Mouse (Mus musculus): ENCODE measurements around the gene Tmub2.

Tmub2 gene

DNA sequence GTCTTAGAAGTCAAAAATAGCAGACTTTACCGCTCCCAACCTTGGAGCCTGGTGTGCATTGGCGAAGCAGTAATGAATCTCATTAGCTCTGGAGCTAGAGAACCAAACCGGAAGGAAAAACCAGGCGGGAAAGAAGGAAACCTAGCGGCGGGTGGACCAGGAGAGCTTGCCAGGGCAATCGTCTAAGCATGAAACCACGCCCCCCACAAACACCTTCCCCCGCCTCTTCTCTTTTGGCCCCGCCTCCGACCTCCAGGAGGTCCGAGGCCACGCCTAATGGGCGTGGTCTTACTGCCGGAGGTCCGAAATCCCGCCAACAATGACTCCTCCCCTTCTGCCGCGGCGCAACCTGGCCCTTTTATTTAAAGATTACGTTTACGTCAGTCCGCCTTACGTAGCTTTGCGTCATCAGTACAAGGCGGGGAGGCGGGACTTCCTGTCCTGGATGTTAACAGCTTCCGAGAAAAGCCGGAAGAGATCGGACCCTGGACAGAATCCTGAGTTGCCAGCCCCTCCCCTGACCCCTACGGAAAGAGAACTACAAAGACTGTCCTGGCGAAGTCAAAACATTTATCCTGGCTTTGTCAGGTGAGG is at the start of gene Tmub2:
Gene Tmub2 (plus strand): TSS at position 431 of the 594 bp plus-strand sequence.
- in situ Hi-C loops (cut with MboI; ENCODE audit: low pct_unique_long_range_greater_than_20kb in 1 of 2, low sequenced_read_pairs in 2 of 2, unreplicated experiment in 1 of 2), result no loop called here

DNA sequence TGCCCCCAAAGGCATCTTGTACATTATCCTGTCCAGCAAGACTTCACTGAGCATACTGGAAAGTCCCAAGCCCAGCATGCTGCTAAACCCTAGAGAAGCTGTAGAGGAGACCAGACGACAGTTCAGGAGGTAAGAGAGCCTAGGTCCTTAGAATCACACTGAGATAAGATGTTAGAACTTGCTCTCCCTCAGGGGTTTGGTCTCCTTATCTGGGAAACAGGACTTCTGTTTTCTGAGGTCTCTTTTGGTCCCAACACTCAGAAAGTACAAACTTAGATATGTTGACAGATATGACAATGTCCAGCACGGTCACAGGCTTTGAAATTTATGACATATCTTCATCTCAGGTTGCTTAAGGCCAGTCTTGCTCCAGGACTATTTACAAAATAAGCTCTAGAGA is 48.7 kb upstream of the Tmub2 start:
- in situ Hi-C loops (cut with MboI; ENCODE audit: low pct_unique_long_range_greater_than_20kb in 1 of 2, low sequenced_read_pairs in 2 of 2, unreplicated experiment in 1 of 2), result no loop called here

DNA sequence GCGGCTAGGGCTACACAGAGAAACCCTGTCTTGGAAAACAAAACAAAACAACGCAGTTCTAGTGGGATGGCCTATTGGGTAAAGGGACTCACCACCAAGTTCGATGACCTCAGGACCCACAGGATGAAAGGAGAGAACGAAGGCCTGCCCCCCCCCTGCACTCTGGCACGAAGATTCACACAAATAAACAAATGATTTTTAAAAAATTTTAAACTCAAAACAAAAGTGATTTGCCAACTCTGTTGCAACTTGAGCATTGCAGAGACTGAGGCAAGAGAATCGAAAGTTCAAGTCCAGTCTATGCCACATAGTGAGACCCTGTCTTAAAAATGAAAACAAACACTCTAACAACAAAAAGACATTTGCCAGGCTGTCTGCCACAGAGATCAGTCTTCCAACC is 44.1 kb upstream of the Tmub2 start:
- in situ Hi-C loops (cut with MboI; ENCODE audit: low pct_unique_long_range_greater_than_20kb in 1 of 2, low sequenced_read_pairs in 2 of 2, unreplicated experiment in 1 of 2), result no loop called here

DNA sequence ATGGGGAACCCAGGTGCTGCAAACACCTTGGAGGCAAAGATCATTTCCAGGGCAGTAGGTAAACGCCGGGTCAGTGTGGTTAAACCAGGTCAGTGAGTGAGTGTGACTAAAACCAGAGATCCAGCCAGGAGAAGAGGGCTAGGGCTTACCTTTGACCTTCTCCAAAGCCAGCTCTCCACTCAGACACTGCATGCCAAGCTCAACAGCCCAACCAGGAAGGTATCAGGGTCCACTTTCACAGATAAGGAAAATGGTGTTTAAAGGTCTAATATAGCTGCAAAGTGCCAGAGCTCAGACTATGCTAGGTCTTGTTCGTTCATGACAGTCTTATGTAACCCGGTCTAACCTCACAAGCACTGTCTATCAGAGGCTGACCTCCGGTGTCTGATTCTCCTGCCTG is 43.5 kb upstream of the Tmub2 start:
- in situ Hi-C loops (cut with MboI; ENCODE audit: low pct_unique_long_range_greater_than_20kb in 1 of 2, low sequenced_read_pairs in 2 of 2, unreplicated experiment in 1 of 2), result no loop called here

DNA sequence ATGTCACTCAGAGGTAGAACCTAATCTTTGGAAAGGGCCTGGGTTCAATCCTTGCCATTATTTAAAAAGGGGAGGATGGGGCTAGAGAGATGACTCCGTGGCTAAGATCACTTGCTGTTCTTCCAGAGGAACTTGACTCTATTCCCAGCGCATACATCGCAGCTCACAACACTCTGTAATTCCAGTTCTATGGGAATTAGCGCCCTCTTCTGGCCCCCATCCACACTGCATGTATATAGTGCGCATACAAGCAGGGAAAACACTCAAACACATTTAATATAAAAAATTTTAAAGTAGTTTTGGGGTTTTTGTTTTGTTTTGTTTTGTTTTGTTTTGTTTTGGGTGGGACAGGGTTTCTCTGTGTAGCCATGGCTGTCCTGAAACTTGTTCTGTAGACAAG is 42.9 kb upstream of the Tmub2 start:
- in situ Hi-C loops (cut with MboI; ENCODE audit: low pct_unique_long_range_greater_than_20kb in 1 of 2, low sequenced_read_pairs in 2 of 2, unreplicated experiment in 1 of 2), result no loop called here

DNA sequence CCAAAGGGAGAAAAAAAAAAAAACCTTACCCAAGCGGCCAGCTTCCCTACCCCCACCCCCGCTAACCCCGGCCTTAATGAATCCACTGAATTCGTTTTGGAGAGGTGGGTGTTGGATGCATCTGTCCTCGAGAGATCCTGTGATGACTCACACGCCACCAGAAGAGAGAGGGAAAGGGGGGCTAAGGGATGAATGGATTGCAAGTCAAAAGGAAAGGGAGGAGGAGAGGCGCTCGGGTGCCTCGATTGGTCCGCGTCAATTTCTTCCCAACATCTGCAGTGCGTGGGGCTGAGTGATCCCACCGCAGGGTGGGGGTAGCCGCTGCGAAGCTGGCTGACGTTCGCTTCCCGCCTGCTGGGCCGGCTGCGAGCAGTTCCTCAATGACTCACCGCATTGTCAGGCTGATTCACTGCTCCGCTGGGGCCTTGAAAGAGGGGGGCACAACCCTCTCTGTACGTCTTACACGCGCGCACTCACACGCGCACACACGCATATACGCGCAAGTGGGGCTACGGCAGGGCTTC is 39.7 kb upstream of the Tmub2 start:
- in situ Hi-C loops (cut with MboI; ENCODE audit: low pct_unique_long_range_greater_than_20kb in 1 of 2, low sequenced_read_pairs in 2 of 2, unreplicated experiment in 1 of 2), result no loop called here

DNA sequence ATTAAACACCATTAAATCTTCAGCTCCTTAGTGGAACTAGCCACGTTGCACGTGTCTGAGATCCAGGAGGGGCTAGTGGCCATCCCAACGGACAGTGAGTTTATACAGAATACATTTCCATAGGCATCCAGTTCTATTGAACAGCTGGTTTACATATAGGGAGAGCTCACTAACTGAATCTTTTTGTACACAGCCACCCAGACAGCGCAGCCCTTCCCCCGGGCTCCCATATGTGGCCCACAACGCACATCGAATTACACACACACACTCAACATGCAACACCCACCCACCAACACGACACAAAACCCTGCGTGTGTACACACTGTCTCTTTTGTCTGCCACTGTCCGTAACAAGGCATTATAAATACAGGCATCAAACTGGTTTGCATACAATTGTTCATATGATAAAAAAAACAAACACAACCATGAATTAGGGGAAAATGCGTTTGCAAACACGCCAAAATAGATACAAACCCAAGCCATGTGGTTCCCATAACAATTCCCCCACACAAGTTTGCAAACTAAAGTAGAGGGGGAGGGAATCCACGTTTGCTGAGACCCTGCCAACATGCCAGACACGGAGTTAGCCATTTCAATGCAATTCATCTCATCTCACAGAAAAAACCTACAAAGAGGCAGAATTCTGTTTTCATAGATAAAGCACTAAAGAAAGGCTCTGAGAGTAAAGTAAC is 39.0 kb upstream of the Tmub2 start:
- in situ Hi-C loops (cut with MboI; ENCODE audit: low pct_unique_long_range_greater_than_20kb in 1 of 2, low sequenced_read_pairs in 2 of 2, unreplicated experiment in 1 of 2), result no loop called here

DNA sequence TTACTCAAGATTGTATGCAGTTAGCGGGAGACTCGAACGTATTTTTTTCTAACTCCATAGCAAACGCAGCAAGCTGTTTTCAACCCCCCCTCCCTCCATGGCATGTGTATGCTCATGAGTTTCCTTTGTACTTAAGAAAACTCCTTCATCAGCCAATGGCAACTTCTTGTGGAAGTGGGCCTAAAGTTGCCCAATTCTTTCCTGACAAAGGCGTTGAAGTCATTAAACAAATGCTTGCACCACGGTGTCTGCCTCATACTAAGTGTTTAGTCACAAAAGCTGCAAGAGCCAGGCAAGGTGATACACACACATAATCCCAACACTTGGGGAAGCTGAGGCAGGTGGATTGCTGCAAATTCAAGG is 38.5 kb upstream of the Tmub2 start:
- in situ Hi-C loops (cut with MboI; ENCODE audit: low pct_unique_long_range_greater_than_20kb in 1 of 2, low sequenced_read_pairs in 2 of 2, unreplicated experiment in 1 of 2), result no loop called here

DNA sequence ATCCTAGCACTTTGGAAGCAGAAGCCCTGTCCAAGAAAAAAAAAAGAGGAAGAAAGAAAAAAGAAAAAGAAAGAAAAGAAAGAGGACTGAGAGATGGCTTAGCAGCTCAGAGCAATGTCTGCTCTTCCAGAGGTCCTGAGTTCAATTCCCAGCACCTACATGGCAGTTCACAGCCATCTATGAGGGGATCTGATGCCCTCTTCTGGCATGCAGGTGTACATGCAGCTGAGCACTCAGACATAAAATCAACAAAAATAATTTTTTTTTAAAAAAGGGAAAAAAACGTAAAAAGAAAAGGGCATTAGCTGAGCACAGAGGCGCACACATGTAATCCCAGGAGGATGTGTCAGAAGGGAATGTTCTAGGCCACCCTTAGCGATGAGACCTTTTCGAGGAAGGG is 37.9 kb upstream of the Tmub2 start:
- in situ Hi-C loops (cut with MboI; ENCODE audit: low pct_unique_long_range_greater_than_20kb in 1 of 2, low sequenced_read_pairs in 2 of 2, unreplicated experiment in 1 of 2), result no loop called here

DNA sequence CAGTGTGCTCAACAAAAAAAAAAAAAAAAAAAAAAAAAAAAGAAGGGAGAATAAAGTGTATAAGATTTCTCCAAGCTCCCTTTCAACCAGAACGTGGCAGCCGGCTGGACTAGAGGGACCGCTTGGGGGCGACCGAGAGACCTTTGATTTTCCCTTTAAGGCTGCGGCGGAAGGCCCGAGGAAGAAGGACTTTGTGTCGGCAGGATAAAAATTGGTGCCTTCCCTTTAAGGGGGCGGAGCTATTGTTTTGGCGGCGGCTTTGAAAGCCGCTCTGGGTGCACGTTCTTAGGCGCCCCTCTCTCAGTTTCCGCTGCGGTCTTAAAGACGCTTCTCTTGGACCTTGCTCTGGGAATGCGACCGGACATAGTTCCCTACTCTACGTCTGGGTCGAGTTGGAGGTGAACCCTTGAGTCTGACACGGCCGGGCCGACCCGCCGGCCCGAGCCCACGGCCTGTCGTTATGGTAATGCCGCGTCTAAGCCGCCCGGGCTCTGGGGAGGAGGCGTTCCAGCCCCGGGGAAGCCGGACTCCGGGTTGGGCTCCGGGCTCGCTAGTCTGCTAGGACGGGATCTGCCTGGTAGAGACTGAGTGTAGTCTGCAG is 36.0 kb upstream of the Tmub2 start, which contains the start of gene BC030867:
Gene BC030867 (plus strand): TSS at position 253 of the 601 bp plus-strand sequence.
- in situ Hi-C loops (cut with MboI; ENCODE audit: low pct_unique_long_range_greater_than_20kb in 1 of 2, low sequenced_read_pairs in 2 of 2, unreplicated experiment in 1 of 2), result no loop called here

DNA sequence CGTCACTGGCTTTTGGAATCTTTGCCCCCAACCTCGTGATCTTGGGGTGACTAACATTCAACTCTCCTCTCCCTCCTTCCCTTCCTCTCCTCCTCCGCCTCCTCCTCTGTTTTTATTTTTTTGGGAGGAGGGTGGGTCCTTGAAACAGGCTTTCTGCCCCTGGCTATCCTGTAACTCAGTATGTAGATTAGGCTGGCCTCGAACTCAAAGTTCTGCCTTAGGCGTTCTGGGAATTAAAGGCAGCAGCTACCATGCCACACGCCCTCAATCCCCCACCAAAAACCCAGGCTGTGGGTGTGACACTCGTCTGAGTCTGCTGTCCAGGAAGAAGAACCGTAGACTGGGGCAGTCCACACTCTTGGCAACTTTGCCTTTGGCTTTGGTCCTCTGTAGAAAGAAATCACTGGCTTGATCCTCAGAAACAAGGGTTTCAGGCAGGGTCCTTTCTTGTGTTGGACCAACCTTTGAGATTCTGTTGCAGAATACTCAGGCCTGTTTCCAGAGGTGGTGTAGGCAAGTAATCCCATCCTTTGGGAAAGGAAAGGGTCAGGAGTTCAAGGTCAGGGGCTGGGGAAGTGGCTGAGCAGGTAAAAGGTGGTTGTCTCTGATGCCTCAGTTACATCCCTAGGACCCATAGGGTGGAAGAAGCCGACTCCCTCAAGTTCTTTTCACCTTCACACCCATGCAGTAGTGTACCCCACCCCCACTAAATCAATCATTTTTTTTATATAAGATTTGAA is 35.2 kb upstream of the Tmub2 start:
- in situ Hi-C loops (cut with MboI; ENCODE audit: low pct_unique_long_range_greater_than_20kb in 1 of 2, low sequenced_read_pairs in 2 of 2, unreplicated experiment in 1 of 2), result no loop called here

DNA sequence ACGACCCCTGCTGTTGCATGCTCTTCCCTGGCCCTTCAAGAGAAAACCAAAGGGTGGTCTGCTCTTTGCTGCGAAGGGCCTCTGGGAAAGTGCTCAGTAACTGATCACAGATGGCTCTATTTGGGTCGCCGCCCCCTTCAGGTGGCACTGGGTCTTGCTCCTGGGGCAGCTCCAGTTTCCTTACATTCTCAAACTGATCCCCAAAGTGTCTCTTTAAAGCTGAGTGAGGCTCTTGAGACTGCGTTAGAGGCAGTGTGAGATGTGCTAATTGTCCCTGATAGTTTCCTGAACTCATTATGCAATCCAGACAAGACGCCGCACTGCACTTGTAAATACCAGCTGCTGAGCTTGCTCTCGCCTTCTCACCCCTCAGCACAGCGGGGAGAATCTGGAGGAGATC is 27.2 kb upstream of the Tmub2 start:
- in situ Hi-C loops (cut with MboI; ENCODE audit: low pct_unique_long_range_greater_than_20kb in 1 of 2, low sequenced_read_pairs in 2 of 2, unreplicated experiment in 1 of 2), result no loop called here

DNA sequence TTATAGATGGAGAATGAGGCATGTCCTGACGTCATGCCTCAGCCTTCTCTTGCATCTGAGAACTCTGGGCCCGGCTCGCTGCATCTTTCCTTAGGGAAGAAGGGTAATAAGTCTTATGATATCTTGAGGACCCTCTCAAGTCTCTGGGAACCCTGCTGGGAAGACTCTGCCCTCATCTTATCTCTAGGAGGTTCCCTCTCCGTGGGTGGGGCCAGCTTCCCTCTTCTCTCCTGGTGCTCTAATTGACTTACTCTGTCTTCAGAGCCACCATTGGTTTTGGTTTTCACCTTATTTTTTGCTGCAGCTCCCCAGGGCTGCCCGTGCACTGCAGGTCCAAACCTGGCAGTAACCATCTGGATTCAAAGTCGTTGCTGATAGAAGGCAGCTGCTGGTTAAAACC is 26.6 kb upstream of the Tmub2 start:
- in situ Hi-C loops (cut with MboI; ENCODE audit: low pct_unique_long_range_greater_than_20kb in 1 of 2, low sequenced_read_pairs in 2 of 2, unreplicated experiment in 1 of 2), result no loop called here

DNA sequence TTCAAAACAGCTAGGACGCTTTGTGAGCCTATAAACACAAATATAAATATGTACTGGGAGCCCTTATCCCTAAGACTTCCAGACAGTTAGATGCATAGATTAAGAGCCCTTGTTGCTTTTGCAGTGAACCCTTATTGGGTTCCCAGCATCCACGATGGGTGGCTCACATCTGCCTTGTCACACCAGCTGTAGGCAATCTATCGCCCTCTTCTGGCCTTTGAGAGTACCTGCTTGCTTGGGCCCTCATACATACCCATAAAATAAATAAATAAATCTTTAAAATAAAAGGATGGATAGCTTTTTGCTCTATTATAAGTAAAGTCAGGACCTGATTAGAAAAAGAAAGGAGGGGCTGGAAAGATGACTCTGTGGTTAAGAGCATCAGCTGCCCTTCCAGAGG is 26.2 kb upstream of the Tmub2 start:
- in situ Hi-C loops (cut with MboI; ENCODE audit: low pct_unique_long_range_greater_than_20kb in 1 of 2, low sequenced_read_pairs in 2 of 2, unreplicated experiment in 1 of 2), result no loop called here

DNA sequence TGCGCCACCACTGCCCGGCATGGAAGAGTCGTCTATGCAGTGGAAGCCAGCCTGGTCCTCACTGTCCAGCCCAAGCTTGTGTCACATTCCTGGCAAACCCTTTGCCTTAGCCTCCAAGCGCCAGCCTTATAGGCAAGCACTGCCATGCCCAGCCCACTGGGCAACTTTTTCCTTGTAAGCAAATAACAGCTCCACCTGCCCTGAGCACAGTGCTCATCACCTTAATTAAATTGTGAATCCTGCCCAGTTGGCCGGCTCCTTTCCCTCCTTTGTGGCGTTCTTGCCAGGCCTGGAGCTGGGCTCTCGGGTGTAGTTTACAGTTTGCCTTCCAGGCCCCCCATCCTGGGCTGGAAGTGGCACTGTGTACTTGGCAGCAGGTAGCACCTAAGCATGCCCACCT is 21.5 kb upstream of the Tmub2 start:
- in situ Hi-C loops (cut with MboI; ENCODE audit: low pct_unique_long_range_greater_than_20kb in 1 of 2, low sequenced_read_pairs in 2 of 2, unreplicated experiment in 1 of 2), result no loop called here

DNA sequence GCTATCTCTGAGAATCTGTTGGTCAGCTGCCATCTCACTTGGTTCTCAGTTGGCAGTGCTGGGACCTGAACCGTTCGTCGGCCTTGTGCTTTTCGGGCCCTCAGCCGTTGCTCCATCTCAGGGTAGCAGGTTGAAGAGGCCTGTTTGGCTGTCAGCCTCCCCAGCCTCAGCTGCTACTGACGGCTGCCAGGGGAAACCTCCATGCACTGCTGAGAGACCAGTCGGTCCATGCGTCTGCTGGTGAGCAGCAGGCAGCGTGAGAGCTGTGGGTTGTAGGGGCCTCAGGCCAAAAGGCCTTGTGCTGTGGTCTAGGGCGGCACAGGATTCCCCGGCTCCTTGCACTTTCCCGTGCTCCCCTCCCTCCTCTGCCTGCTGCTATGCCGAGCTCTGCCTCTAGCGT is 18.9 kb upstream of the Tmub2 start:
- in situ Hi-C loops (cut with MboI; ENCODE audit: low pct_unique_long_range_greater_than_20kb in 1 of 2, low sequenced_read_pairs in 2 of 2, unreplicated experiment in 1 of 2), result no loop called here

DNA sequence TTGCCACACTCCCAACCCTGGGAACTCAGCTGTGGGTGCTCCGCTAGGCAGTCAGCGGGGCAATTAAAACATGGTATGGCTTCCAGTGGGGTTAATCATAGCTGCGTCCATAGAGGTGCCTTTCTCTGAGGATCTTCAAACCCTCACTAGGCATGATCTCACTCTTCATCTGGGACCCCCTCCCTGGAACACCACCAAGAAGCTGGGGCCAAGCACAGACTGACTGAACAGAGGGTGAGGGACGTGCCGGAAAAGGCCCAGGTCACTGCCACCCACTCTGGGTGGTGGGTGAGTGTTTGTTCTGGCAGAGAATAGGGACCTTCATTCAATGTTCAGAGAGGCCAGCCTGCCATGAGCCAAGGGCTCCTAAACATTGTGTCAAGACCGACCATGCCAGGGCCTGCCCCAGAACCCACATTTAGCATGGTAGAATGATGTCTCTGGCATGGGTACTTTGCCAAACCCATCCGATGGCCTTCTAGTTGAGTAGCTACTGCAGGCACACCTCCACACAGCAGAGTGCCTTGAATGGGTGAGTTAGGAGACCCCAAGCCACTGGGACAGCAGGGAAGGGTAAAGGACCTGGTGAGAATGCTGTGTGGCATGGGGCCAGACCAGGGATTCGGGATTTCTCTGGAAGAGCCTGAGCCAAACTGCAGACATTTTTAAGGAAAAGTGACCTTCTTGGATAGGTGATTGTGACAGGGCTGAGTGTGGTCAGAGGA is 17.9 kb upstream of the Tmub2 start:
- in situ Hi-C loops (cut with MboI; ENCODE audit: low pct_unique_long_range_greater_than_20kb in 1 of 2, low sequenced_read_pairs in 2 of 2, unreplicated experiment in 1 of 2), result no loop called here

DNA sequence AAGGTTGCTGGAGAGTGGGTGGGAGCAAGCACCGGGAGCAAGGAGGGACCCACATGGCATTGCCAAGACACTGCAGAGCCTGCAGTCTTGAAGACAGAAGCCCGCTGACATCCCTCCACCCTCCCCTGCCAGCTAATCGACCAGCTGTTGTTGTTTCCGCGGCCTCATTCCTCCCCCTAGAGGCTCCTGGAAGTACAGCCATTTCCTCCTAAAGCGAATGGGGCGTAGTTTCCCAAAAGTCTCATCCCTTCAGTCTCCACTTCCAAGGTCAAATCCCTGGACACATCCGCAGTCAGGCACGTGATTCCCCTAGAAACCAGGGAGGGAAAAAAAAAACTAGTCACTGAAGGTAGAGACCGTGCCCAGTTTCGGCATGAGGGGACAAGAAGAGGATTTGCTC is 17.3 kb upstream of the Tmub2 start:
- in situ Hi-C loops (cut with MboI; ENCODE audit: low pct_unique_long_range_greater_than_20kb in 1 of 2, low sequenced_read_pairs in 2 of 2, unreplicated experiment in 1 of 2), result no loop called here
